39 mouse cellular contexts compared by ENCODE assay signal in the genomic region with DNA sequence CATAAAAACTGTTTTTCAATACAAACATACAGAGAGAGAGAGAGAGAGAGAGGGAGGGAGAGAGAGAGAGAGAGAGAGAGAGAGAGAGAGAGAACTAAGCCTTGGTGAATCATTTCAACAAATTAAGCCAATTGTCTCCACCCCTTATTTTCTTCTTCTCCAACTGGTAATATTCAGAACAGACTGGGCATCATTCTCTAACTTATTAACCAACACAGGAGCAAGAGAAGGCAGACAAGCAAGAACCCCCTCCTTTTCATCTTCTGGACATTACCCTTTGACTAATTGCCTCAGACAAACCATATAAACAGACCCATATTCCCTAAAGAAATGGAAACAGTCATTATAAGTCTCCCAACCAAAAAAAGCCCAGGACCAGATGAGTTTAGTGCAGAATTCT. TPM values are rescaled to one million over a fixed set of nuclear protein-coding genes. Genes with fewer than 3 reads are reported as not detected.
"Had no signal": no experiment of that assay in that cellular context is flagged by ENCODE, and none has a peak within 500 bp of the region (broad histone marks: within the 10 kb centered on the region; RNA-seq: fewer than 3 reads in every experiment).

No protein-coding gene starts in this region.

- H3K27ac ChIP-seq: limb, embryonic 10.5 days; limb, embryonic 12.5 days; limb, embryonic 13.5 days; limb, embryonic 15.5 days; liver, embryonic 12.5 days; liver, embryonic 13.5 days; liver, embryonic 14.5 days; liver, embryonic 15.5 days; lung, embryonic 15.5 days; macrophage; midbrain, embryonic 10.5 days; midbrain, embryonic 12.5 days; midbrain, embryonic 13.5 days; midbrain, embryonic 15.5 days; neural tube, embryonic 12.5 days had no signal

- H3K4me2 ChIP-seq: limb, embryonic 12.5 days; limb, embryonic 13.5 days; limb, embryonic 15.5 days; liver, embryonic 11.5 days; liver, embryonic 12.5 days; liver, embryonic 13.5 days; liver, embryonic 15.5 days; lung, embryonic 14.5 days; lung, embryonic 15.5 days; midbrain, embryonic 11.5 days; midbrain, embryonic 12.5 days; midbrain, embryonic 13.5 days; midbrain, embryonic 15.5 days; neural tube, embryonic 12.5 days had no signal

- H3K27me3 ChIP-seq: limb, embryonic 12.5 days; limb, embryonic 13.5 days; limb, embryonic 15.5 days; liver, embryonic 12.5 days; liver, embryonic 13.5 days; liver, embryonic 15.5 days; lung, embryonic 15.5 days; megakaryocyte, embryonic 14.5 days; midbrain, embryonic 12.5 days; midbrain, embryonic 13.5 days; midbrain, embryonic 15.5 days; neural tube, embryonic 12.5 days had no signal

- DNase-seq: left cerebral cortex, postnatal 4 days; liver; liver, embryonic 13.5 days; liver, postnatal 0 days; lung, adult 18-20 months; lung, adult 2 months; lung, embryonic 14.5 days; lung, postnatal 10 days; lung, postnatal 14 days; lung, postnatal 36 days; lung, postnatal 4 days; midbrain, embryonic 14.5 days had no signal

- H3K9ac ChIP-seq: limb, embryonic 12.5 days; limb, embryonic 13.5 days; limb, embryonic 15.5 days; liver, embryonic 12.5 days; liver, embryonic 13.5 days; liver, embryonic 14.5 days; liver, embryonic 15.5 days; liver, postnatal 0 days; lung, embryonic 14.5 days; lung, embryonic 15.5 days; midbrain, embryonic 12.5 days; midbrain, embryonic 13.5 days; midbrain, embryonic 15.5 days; neural tube, embryonic 12.5 days had no signal

- H3K4me1 ChIP-seq: limb, embryonic 10.5 days; limb, embryonic 12.5 days; limb, embryonic 13.5 days; limb, embryonic 15.5 days; liver, embryonic 12.5 days; liver, embryonic 13.5 days; liver, embryonic 15.5 days; lung, embryonic 15.5 days; megakaryocyte, embryonic 14.5 days; midbrain, embryonic 10.5 days; midbrain, embryonic 12.5 days; midbrain, embryonic 13.5 days; midbrain, embryonic 15.5 days; neural tube, embryonic 12.5 days had no signal

- H3K4me3 ChIP-seq: limb, embryonic 10.5 days; limb, embryonic 12.5 days; limb, embryonic 13.5 days; limb, embryonic 15.5 days; liver, embryonic 12.5 days; liver, embryonic 13.5 days; liver, embryonic 15.5 days; lung, embryonic 15.5 days; megakaryocyte, embryonic 14.5 days; midbrain, embryonic 10.5 days; midbrain, embryonic 12.5 days; midbrain, embryonic 13.5 days; midbrain, embryonic 15.5 days; myocyte; neural tube, embryonic 12.5 days had no signal

- H3K9me3 ChIP-seq: limb, embryonic 10.5 days; limb, embryonic 12.5 days; limb, embryonic 13.5 days; limb, embryonic 15.5 days; liver, embryonic 13.5 days; liver, embryonic 15.5 days; lung, embryonic 15.5 days; megakaryocyte, embryonic 14.5 days; midbrain, embryonic 10.5 days; midbrain, embryonic 12.5 days; midbrain, embryonic 13.5 days; midbrain, embryonic 15.5 days; neural tube, embryonic 12.5 days had no signal

- H3K36me3 ChIP-seq: limb, embryonic 10.5 days; limb, embryonic 12.5 days; limb, embryonic 13.5 days; limb, embryonic 15.5 days; liver, embryonic 12.5 days; liver, embryonic 13.5 days; liver, embryonic 15.5 days; lung, embryonic 15.5 days; midbrain, embryonic 10.5 days; midbrain, embryonic 12.5 days; midbrain, embryonic 13.5 days; midbrain, embryonic 15.5 days; neural tube, embryonic 12.5 days had no signal

- ATAC-seq: liver, embryonic 12.5 days; liver, postnatal 0 days; lung, postnatal 0 days; midbrain, embryonic 13.5 days; midbrain, embryonic 15.5 days; midbrain, embryonic 16.5 days had no signal

RNA-seq across cellular contexts. Expression of a gene that starts 31.9 kb away (rescaled TPM):
- polyA plus RNA-seq: limb, embryonic 10.5 days; limb, embryonic 11.5 days; limb, embryonic 12.5 days; limb, embryonic 13.5 days; limb, embryonic 15.5 days; liver, embryonic 11.5 days; macrophage; midbrain, embryonic 10.5 days; midbrain, embryonic 11.5 days; midbrain, embryonic 12.5 days; midbrain, embryonic 13.5 days; midbrain, embryonic 14.5 days; midbrain, embryonic 15.5 days; midbrain, embryonic 16.5 days; midbrain, postnatal 0 days; myocyte; neural tube, embryonic 11.5 days; neural tube, embryonic 12.5 days had no signal

RNA-seq across cellular contexts. Expression of a gene that starts 51.1 kb away (rescaled TPM):
- polyA plus RNA-seq: limb, embryonic 10.5 days; limb, embryonic 11.5 days; limb, embryonic 12.5 days; limb, embryonic 13.5 days; limb, embryonic 14.5 days; limb, embryonic 15.5 days; liver, adult 2 months; liver, embryonic 11.5 days; liver, embryonic 12.5 days; liver, embryonic 13.5 days; liver, embryonic 14.5 days; liver, embryonic 15.5 days; liver, embryonic 16.5 days; liver, postnatal 0 days; lung, adult 2 months; lung, embryonic 14.5 days; lung, embryonic 16.5 days; lung, postnatal 0 days; macrophage; midbrain, embryonic 10.5 days; midbrain, embryonic 11.5 days; midbrain, embryonic 12.5 days; midbrain, embryonic 13.5 days; midbrain, embryonic 14.5 days; midbrain, embryonic 15.5 days; midbrain, embryonic 16.5 days; myocyte; neural tube, embryonic 11.5 days; neural tube, embryonic 12.5 days had no signal
